Mouse (Mus musculus): ENCODE results near the gene Slc13a3. TPM values are rescaled to one million over a fixed set of nuclear protein-coding genes. Genes with fewer than 3 reads are reported as not detected.
"Not testable (repeated sequence)": the region's sequence is repeated elsewhere in the genome, so short reads cannot be mapped to it uniquely, and the experiment has no call there.

Slc13a3 gene
- total RNA-seq (2015) (0.39 and 0.42 TPM in 2 replicates), total RNA-seq (2017) (0.37 TPM in 1 of 2 replicates, not detected in the other)

GRCm38 (mm10) chr2:165473003-165473402 is at the start of gene Slc13a3:
Gene Slc13a3 (minus strand): TSS chr2:165473230.
- ATAC-seq (ENCODE audit: poor library complexity, severe bottlenecking), result no peak

DNA sequence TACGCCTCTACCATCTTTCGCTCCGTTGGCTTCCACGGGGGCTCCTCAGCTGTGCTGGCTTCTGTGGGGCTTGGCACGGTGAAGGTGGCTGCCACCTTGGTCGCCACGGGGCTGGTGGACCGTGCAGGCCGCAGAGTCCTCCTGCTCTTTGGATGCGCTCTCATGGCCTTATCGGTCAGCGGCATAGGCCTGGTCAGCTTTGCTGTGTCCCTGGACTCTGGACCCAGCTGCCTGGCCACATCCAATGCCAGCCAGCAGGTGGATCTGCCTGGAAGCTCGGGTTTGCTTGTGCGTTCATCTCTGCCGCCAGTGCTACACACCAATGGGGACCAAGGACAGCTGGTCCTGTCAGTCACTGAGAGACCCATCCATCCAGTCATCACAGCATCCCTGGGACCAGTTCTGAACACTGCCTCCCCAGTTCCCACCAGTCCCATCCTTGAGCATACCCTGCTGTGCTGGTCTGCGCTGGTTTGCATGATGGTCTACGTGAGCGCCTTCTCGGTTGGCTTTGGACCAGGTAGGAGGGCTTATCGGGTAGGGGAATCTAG is 42.2 kb upstream of the Slc13a3 start:
- no peak for ATAC-seq (ENCODE audit: poor library complexity, severe bottlenecking)

- ATAC-seq (ENCODE audit: poor library complexity, severe bottlenecking), result no peak
Measured at GRCm38 (mm10) chr2:165512870-165513600, 40.0 kb upstream of the Slc13a3 start.

GRCm38 (mm10) chr2:165512426-165512825 is 39.4 kb upstream of the Slc13a3 start:
- no peak for ATAC-seq (ENCODE audit: poor library complexity, severe bottlenecking)

- not testable (repeated sequence) for ATAC-seq (ENCODE audit: poor library complexity, severe bottlenecking)
Measured at GRCm38 (mm10) chr2:165511530-165511929, 38.5 kb upstream of the Slc13a3 start.

GRCm38 (mm10) chr2:165510914-165511458 is 38.0 kb upstream of the Slc13a3 start:
- ATAC-seq (ENCODE audit: poor library complexity, severe bottlenecking), result not testable (repeated sequence)

- no peak for ATAC-seq (ENCODE audit: poor library complexity, severe bottlenecking)
Measured at GRCm38 (mm10) chr2:165510466-165510865, 37.4 kb upstream of the Slc13a3 start.

DNA sequence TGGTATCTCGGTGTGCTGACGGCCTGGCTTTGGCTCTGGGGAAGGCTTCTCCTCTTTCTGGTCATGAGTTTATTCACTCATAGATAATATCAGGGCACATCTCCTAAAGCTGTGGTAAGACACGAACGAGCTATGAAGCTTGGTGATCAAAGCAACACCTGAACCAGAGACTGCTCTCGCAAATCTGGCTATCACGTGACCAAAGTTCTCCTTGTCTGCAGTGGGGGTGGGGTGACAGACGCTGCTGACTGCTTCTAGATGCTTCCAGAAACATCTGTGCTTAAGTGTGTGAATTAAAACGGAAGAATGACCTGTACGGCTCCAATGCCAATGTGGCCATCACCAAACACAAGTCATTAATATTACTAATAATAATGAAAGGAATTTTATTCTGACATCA is 36.7 kb upstream of the Slc13a3 start:
- ATAC-seq (ENCODE audit: poor library complexity, severe bottlenecking), result no peak

- ATAC-seq (ENCODE audit: poor library complexity, severe bottlenecking), result 0 out of 2 replicates have a peak, but pooled peaks have one; percentile 30
Measured at GRCm38 (mm10) chr2:165503259-165504203, 30.5 kb upstream of the Slc13a3 start, which contains the start of gene Slc2a10. Gene Slc2a10 (plus strand): TSS chr2:165503787.

DNA sequence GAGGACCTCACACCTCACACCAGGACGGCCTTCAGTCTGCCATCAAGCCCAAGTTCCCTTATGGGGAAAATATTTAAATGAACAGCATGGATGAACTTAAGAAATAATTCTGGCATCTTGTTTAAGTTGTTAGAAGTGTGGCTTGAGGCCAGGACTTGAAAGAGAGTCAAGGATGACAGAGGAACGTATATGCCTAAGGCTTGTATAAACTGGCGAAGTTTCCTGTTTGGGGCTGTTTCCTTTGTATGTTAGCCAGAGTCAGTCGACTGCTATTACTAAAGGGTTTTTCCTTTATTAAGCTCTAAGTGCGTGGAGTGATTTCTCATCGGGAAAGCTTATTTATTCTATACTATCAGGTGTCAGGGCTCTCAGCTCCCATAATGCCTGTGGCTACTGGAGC is 25.8 kb upstream of the Slc13a3 start:
- ATAC-seq (ENCODE audit: poor library complexity, severe bottlenecking), result no peak

DNA sequence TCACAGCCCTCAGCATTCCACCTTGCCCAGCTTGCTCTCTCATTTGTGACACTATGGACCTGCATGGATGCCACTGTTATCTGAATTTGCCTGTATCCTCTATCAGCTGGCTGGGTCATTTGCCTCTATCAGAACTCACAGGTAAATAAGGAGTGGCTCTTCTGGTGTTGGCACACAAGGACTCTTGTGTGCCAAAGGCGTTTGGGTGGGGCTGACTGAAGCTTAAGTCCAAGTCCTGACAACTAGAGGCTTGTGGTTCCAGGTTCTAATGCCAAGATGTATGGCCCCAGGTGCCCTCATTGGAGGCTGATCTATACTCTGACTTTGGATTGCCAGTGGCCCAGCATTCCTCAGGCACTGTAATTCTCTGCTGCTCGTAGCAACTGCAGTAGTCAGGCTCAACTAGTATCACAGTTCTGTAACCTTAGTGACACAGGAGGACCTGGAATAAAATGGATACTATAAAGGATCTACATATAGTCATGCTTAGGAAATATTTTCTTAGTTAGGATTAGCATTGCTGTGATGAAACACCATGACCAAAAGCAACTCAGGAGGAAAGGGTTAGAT is 24.8 kb upstream of the Slc13a3 start:
- no peak for ATAC-seq (ENCODE audit: poor library complexity, severe bottlenecking)

DNA sequence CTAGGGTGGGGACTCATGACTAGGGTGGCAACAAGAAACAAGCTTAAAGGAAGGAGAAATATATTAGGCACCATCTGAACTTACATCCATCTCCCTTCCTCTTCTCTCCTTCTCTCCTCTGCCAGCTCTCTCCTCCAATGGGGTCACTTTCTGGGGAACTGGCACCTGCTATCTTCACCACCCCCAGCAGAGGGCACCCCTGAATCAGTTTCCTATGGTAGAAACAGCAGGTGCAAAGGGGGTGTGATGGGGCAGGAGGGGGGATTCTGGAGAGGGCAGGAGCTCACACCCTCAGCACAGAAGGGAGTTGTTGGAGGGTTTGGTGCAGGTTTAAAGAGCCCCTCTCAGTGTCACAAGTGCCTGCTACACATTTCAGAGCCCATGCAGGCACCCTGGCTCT is 23.2 kb upstream of the Slc13a3 start:
- ATAC-seq (ENCODE audit: poor library complexity, severe bottlenecking), result no peak

DNA sequence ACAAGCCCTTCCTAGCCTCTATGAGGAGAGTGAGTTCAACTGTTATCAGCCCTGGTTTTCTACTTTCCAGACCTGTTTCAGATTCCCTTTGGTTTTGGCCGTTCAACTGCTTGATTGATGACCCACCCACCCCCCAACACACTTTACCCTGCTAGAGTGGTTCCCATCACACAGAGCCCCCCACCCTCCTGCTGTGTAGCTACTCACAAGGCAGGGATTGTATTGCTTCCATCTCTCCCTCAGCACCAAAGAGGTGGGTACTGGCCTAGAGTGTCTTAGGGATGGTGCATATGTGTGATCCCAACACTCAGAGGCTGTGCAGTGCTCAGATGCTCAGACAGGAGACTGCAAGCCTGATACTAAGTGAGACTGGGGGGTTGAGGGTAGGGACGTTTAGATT is 21.5 kb upstream of the Slc13a3 start:
- no peak for ATAC-seq (ENCODE audit: poor library complexity, severe bottlenecking)

GRCm38 (mm10) chr2:165493587-165494210 is 20.7 kb upstream of the Slc13a3 start:
- ATAC-seq (ENCODE audit: poor library complexity, severe bottlenecking), result no peak; the same call in 1 of the 2 replicates

DNA sequence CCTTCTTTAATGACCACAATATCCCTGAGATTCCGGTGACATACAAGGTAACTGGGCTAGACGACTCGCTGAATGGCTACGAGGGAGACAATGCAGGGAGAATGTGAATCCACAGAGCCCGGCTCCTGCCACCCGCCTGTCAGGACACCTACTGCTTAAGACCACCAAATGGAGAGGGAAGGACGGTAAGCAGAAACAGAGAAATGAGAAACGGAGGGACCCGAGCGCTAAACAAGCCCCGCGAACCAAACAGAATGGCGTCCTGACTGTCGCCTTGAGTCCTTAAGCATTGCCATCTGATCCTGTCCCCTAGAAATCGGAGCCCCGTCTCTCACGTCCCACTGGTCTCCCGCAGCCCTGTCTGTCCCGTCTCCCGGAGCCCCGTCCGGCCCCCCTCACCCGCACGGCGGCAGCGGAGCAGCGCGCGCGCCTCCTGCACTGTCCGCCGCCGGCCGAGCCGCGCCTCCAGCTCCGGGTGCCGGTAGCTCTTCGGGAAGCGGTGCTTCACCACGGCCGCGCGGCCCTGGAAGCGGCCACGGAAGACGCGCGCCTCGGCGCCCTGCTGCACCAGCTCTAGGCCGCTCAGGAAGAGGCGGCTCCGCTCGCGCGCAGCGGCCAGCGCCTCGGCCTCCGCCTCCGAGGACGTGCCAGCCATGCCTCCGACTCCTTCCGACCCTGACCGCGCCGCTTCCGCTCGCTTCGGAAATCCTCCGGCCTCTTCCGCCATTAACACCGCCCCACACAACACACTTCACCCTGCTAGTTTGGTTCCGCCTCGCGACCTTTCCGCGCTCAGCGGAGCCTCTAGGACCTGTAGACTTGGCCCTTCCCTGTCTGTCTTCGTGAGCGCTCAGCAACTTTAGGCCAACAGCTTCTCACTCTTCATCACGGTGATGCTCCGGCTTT is 19.9 kb upstream of the Slc13a3 start, which contains the start of gene Trp53rka:
TSS of gene Trp53rka (minus strand) at position 677 of the 906 bp plus-strand sequence.
- ATAC-seq (ENCODE audit: poor library complexity, severe bottlenecking), result peak; percentile 99

DNA sequence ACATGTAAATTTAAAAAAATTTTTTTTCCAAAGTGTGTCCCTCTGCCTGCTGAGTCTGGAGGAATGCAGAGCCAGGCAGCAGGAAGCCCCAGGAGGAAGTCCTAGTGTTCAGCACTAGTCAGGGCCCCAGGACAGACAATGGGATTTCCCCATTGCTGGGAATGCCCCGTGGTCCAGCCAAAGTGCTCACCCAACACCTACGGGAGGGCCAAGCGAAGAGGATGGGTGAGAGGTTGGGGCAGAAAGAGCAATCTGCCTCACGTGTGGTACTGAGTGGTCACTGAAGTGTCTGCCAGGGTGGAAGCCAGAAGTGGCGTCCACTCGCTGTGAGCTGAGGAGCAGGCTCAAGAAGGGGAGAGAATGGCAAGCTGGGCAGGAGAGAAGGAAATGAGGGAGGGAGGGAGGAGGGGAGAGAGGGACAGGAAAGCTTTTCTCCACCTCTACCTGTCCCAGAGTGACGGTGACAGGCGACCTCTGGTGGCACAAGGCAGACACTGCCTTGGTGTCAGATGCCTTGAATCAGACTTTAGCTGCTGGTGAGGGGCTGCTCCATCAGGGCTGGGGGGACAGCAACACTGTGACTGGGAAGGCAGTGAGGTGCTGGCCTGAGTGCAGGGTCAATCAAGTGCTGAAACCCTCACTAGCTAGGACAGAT is 14.0 kb upstream of the Slc13a3 start:
- ATAC-seq (ENCODE audit: poor library complexity, severe bottlenecking), result peak; percentile 73; the same call in 1 of the 2 replicates

DNA sequence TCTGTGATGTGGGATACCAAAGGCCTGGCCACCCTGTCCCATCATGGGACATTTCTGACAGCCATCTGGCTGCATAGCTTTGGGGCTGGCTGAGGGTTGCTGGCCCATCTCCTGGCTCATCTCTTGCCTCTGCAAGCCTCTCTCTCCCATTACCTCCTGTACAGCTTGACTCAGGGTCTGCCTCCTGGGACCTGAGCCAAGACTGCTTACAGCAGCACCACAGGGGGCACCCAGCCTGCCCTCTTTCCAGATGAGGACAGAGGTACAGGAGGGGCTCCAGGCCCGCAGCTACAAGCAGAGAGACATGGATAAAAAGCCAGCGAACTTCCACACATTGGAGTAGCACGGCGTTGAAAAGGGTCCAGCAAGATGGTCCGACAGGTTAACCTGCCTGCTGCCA is 13.4 kb upstream of the Slc13a3 start:
- no peak for ATAC-seq (ENCODE audit: poor library complexity, severe bottlenecking)

GRCm38 (mm10) chr2:165485826-165486225 is 12.8 kb upstream of the Slc13a3 start:
- ATAC-seq (ENCODE audit: poor library complexity, severe bottlenecking), result no peak
